Mouse (Mus musculus) limb, embryonic 13.5 days (tissue): Measurements from ENCODE around the gene Cabcoco1. TPM values are rescaled to one million over a fixed set of nuclear protein-coding genes. Genes with fewer than 3 reads are reported as not detected.

Experiments
- ATAC-seq: fragments of 200-750 bp; cut with Nextera tagmentation; 2 replicates; pipeline ENCODE4 v1.8.0; 2017; ENCODE audit warnings: low read depth, moderate number of reproducible peaks, moderate TSS enrichment; ENCODE audit not compliant: low FRiP score
- H3K27ac ChIP-seq: fragments of 300-500 bp; sonication (generic); 2 replicates; pipeline ENCODE4 v1.5.1; 2015; ENCODE audit warnings: inconsistent platforms, mild to moderate bottlenecking, moderate library complexity
- H3K27me3 ChIP-seq: fragments of 300-500 bp; sonication (generic); 2 replicates; pipeline ENCODE4 v1.6.1; 2015; ENCODE audit warnings: mild to moderate bottlenecking, inconsistent platforms
- H3K36me3 ChIP-seq: fragments of 300-500 bp; sonication (generic); 2 replicates; pipeline ENCODE4 v1.6.1; 2015; ENCODE audit warnings: inconsistent platforms, mild to moderate bottlenecking, moderate library complexity
- H3K4me1 ChIP-seq: fragments of 300-500 bp; sonication (generic); 2 replicates; pipeline ENCODE4 v1.6.1; 2015; ENCODE audit warnings: inconsistent platforms
- H3K4me2 ChIP-seq: fragments of 300-500 bp; sonication (generic); replicated peaks from 2 replicates; pipeline ENCODE4 v1.6.1; 2015; ENCODE audit warnings: inconsistent platforms, mild to moderate bottlenecking, moderate library complexity
- H3K4me3 ChIP-seq: fragments of 300-500 bp; sonication (generic); 2 replicates; pipeline ENCODE4 v1.5.1; 2015; ENCODE audit warnings: moderate library complexity, mild to moderate bottlenecking, inconsistent platforms
- H3K9ac ChIP-seq: fragments of 300-500 bp; sonication (generic); 2 replicates; pipeline ENCODE4 v1.6.1; 2015; ENCODE audit warnings: mild to moderate bottlenecking, inconsistent platforms
- H3K9me3 ChIP-seq: fragments of 300-500 bp; sonication (generic); 2 replicates; pipeline ENCODE4 v1.6.1; 2016; ENCODE audit warnings: inconsistent platforms
- WGBS: fragments of 180-500 bp; shearing (Covaris S2); methylation state at CpG from one replicate; pipeline ENCODE4 v1.1.7; 2015; 5-methylcytosine and 5-hydroxymethylcytosine counted together
- polyA plus RNA-seq: library from polyadenylated mRNA; unstranded; fragments of >200 nt; fragmentation: Nextera tagmentation; extraction: Ambion mirVana; gene quantifications from 2 replicates; pipeline ENCODE4 v1.2.1, GENCODE M21; 2015

The Cabcoco1 gene
- polyA plus RNA-seq, 1 experiment from 2014 or later = 1.1 TPM

GRCm38 (mm10) chr10:68430929-68431328 lies 110.8 kb downstream of the Cabcoco1 start:
- no peak overlapping the region for H3K9ac ChIP-seq
- no peaks in the 10 kb centered on the region for H3K36me3 ChIP-seq
- no peak overlapping the region for H3K4me3 ChIP-seq
- no peak for ATAC-seq
- H3K4me2 ChIP-seq = no peak overlapping the region
- H3K9me3 ChIP-seq = no peaks in the 10 kb centered on the region
- H3K27me3 ChIP-seq = no peaks in the 10 kb centered on the region
- no peak overlapping the region for H3K27ac ChIP-seq
- peaks cover 22% of the 10 kb centered on the region for H3K4me1 ChIP-seq
- 87% methylated on average over 13 of the region's 13 CpGs for WGBS

GRCm38 (mm10) chr10:68420393-68420920 lies 121.2 kb downstream of the Cabcoco1 start:
- Histone ChIP-seq H3K4me1 (no peaks in the 10 kb centered on the region), H3K27ac (no peak overlapping the region), H3K4me2 (no peak overlapping the region), H3K27me3 (no peaks in the 10 kb centered on the region), H3K4me3 (no peak overlapping the region), H3K9ac (no peak overlapping the region), H3K9me3 (no peaks in the 10 kb centered on the region), H3K36me3 (no peaks in the 10 kb centered on the region)
- 85% methylated on average over 7 of the region's 7 CpGs for WGBS
- ATAC-seq = no peak

GRCm38 (mm10) chr10:68419893-68420292 lies 121.8 kb downstream of the Cabcoco1 start:
- no peak overlapping the region for H3K4me2 ChIP-seq
- H3K4me1 ChIP-seq = no peaks in the 10 kb centered on the region
- H3K9ac ChIP-seq = no peak overlapping the region
- no peak overlapping the region for H3K4me3 ChIP-seq
- no peak for ATAC-seq
- 62% methylated on average over 2 of the region's 2 CpGs for WGBS
- no peaks in the 10 kb centered on the region for H3K36me3 ChIP-seq
- no peaks in the 10 kb centered on the region; the same call in 1 of the 2 replicates for H3K9me3 ChIP-seq
- H3K27ac ChIP-seq = no peak overlapping the region
- H3K27me3 ChIP-seq = no peaks in the 10 kb centered on the region

GRCm38 (mm10) chr10:68417074-68417790 lies 124.5 kb downstream of the Cabcoco1 start:
- no peaks in the 10 kb centered on the region for H3K36me3 ChIP-seq
- no peaks in the 10 kb centered on the region for H3K27me3 ChIP-seq
- no peaks in the 10 kb centered on the region for H3K4me1 ChIP-seq
- WGBS = 88% methylated on average over 13 of the region's 13 CpGs
- H3K4me3 ChIP-seq = no peak overlapping the region
- H3K9ac ChIP-seq = no peak overlapping the region
- no peak overlapping the region for H3K27ac ChIP-seq
- H3K4me2 ChIP-seq = no peak overlapping the region
- ATAC-seq = no peak
- no peaks in the 10 kb centered on the region; the same call in 1 of the 2 replicates for H3K9me3 ChIP-seq

- 79% methylated on average over 4 of the region's 4 CpGs for WGBS
- no peak overlapping the region for H3K4me2 ChIP-seq
- no peak overlapping the region for H3K4me3 ChIP-seq
- no peak overlapping the region for H3K9ac ChIP-seq
- H3K27me3 ChIP-seq = no peaks in the 10 kb centered on the region
- no peak for ATAC-seq
- peaks cover 6% of the 10 kb centered on the region; the same call in 1 of the 2 replicates for H3K9me3 ChIP-seq
- H3K4me1 ChIP-seq = 0 out of 2 replicates have a peak, but pooled peaks cover 3% of the 10 kb centered on the region
- no peak overlapping the region for H3K27ac ChIP-seq
- H3K36me3 ChIP-seq = no peaks in the 10 kb centered on the region
These were observed 135.8 kb downstream of the Cabcoco1 start for GRCm38 (mm10) chr10:68405936-68406335.

- no peak for ATAC-seq
- Histone ChIP-seq H3K4me1 (peaks cover 4% of the 10 kb centered on the region), H3K9ac (no peak overlapping the region), H3K9me3 (peaks cover 12% of the 10 kb centered on the region; the same call in 1 of the 2 replicates), H3K4me3 (no peak overlapping the region), H3K27me3 (no peaks in the 10 kb centered on the region), H3K27ac (no peak overlapping the region), H3K4me2 (no peak overlapping the region), H3K36me3 (no peaks in the 10 kb centered on the region)
- 88% methylated on average over 8 of the region's 8 CpGs for WGBS
These were observed 144.9 kb downstream of the Cabcoco1 start for GRCm38 (mm10) chr10:68396786-68397185.

GRCm38 (mm10) chr10:68396083-68396482 lies 145.6 kb downstream of the Cabcoco1 start:
- Histone ChIP-seq H3K36me3 (no peaks in the 10 kb centered on the region), H3K9ac (no peak overlapping the region), H3K27ac (no peak overlapping the region), H3K27me3 (no peaks in the 10 kb centered on the region), H3K4me3 (no peak overlapping the region), H3K9me3 (peaks cover 12% of the 10 kb centered on the region; the same call in 1 of the 2 replicates), H3K4me2 (no peak overlapping the region), H3K4me1 (peaks cover 4% of the 10 kb centered on the region)
- no peak for ATAC-seq
- WGBS = 15% methylated on average over 2 of the region's 2 CpGs

- Histone ChIP-seq H3K4me2 (no peak overlapping the region), H3K27ac (no peak overlapping the region), H3K4me3 (no peak overlapping the region), H3K9me3 (no peaks in the 10 kb centered on the region), H3K36me3 (no peaks in the 10 kb centered on the region), H3K9ac (no peak overlapping the region), H3K4me1 (peaks cover 4% of the 10 kb centered on the region), H3K27me3 (no peaks in the 10 kb centered on the region)
- WGBS = 70% methylated on average over 4 of the region's 4 CpGs
- ATAC-seq = no peak
These were observed 150.1 kb downstream of the Cabcoco1 start for GRCm38 (mm10) chr10:68391640-68392039.

- H3K4me2 ChIP-seq = no peak overlapping the region
- no peak overlapping the region for H3K4me3 ChIP-seq
- no peak overlapping the region for H3K9ac ChIP-seq
- no peak for ATAC-seq
- no peaks in the 10 kb centered on the region for H3K9me3 ChIP-seq
- H3K36me3 ChIP-seq = no peaks in the 10 kb centered on the region
- no peak overlapping the region for H3K27ac ChIP-seq
- 84% methylated on average over 4 of the region's 4 CpGs for WGBS
- H3K27me3 ChIP-seq = no peaks in the 10 kb centered on the region
- H3K4me1 ChIP-seq = no peaks in the 10 kb centered on the region
These were observed 152.9 kb downstream of the Cabcoco1 start for GRCm38 (mm10) chr10:68388802-68389201.

- Histone ChIP-seq H3K36me3 (no peaks in the 10 kb centered on the region), H3K4me1 (no peaks in the 10 kb centered on the region), H3K9ac (no peak overlapping the region), H3K4me3 (no peak overlapping the region), H3K4me2 (no peak overlapping the region), H3K27me3 (no peaks in the 10 kb centered on the region), H3K9me3 (no peaks in the 10 kb centered on the region), H3K27ac (no peak overlapping the region)
- WGBS = 83% methylated on average over 7 of the region's 7 CpGs
- no peak for ATAC-seq
These were observed 153.6 kb downstream of the Cabcoco1 start for GRCm38 (mm10) chr10:68388138-68388537.
